Mouse (Mus musculus) small intestine, adult 2 months (tissue): ENCODE results near the gene Kirrel3.

Experiments used
- CTCF ChIP-seq: fragments of 200-500 bp; IDR thresholded peaks from 2 replicates; pipeline ENCODE4 v1.5.1; 2012; ENCODE audit warnings: low read depth, mild to moderate bottlenecking, control low read depth, inconsistent platforms, low read length, moderate library complexity, mixed read lengths; ENCODE audit not compliant: insufficient replicate concordance, insufficient read length; ENCODE audit errors: extremely low read depth
- POLR2A ChIP-seq: fragments of 200-500 bp; IDR thresholded peaks from 2 replicates; pipeline ENCODE4 v1.6.1; 2012; ENCODE audit warnings: low read depth, mild to moderate bottlenecking, control low read depth, inconsistent platforms, low read length, moderate library complexity

DNA sequence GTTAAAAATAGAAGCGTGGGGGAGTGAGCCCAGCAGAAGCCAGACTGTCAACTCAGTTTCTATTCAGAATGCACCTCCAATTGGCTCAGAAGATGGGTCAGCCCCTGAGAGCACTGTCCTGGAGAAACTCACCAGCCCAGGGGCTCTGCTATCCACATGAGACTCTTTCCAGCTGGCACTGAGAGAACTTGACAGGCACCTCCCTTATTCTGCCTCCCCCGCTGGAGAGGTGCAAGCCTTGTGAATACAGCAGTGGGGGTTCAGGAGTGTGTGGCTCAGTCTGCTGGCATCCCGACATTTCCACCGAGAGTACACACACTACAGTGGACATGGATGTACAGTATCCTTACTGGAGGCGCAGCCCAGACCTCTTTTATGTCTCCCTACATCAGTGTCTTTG, 210.0 kb downstream of the Kirrel3 start:
- TF ChIP-seq CTCF, result no peak
- no peak for TF ChIP-seq POLR2A
